14 mouse cellular contexts compared by ENCODE assay signal in the genomic region with DNA sequence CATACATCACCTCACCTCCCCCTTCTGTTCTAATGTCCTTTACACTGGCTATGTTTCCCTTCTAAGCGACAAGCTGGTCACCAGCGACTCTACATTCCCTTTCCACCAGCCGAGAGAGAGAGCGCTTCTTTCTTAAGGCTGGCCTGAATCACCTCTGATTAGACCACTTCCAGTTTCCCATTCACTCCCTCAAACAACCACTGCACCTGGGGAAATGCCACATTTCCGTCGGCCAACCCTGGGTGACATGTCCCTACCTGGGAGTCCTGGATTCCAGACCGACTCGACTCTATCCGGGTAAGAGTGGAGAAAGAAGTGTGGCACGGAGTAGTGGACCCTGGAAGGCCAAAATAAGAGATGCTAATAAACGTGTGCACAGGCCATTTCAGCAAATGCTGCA.
DNase-seq lines count a peak whose midpoint lies in the region; TF ChIP-seq lines count a peak whose summit lies in the region.
"Had no signal": no experiment of that assay in that cellular context is flagged by ENCODE, and none has a peak within 500 bp of the region (broad histone marks: within the 10 kb centered on the region; RNA-seq: fewer than 3 reads in every experiment).

No protein-coding gene starts in this region.

- no peak for TF ChIP-seq CTCF in cerebellum, adult 2 months (IDR thresholded peaks at IDR 0.05; ENCODE audit: borderline replicate concordance, insufficient read depth, low read depth, low read length)
- no peak for TF ChIP-seq CTCF in layer of hippocampus, adult 2 months (conservative IDR thresholded peaks at IDR 0.05)

- H3K4me1 ChIP-seq in cerebellum, adult 2 months (ENCODE audit: control insufficient read depth, insufficient read depth, low read length), result peaks cover 55% of the 10 kb centered on the region

- no peak overlapping the region for H3K4me3 ChIP-seq in cerebellum, adult 2 months (replicated peaks; ENCODE audit: insufficient read depth, low read depth, low read length)
- H3K4me3 ChIP-seq in layer of hippocampus, adult 2 months, result no peak overlapping the region
- H3K4me3 ChIP-seq: embryonic facial prominence, embryonic 13.5 days; embryonic facial prominence, embryonic 15.5 days; erythroblast, embryonic 14.5 days; forebrain, embryonic 10.5 days; forebrain, embryonic 12.5 days had no signal

- peak overlapping the region; percentile 87 for H3K27ac ChIP-seq in cerebellum, adult 2 months (ENCODE audit: insufficient read depth, low read length)
- H3K27ac ChIP-seq in layer of hippocampus, adult 2 months, result peak overlapping the region; percentile 84
- H3K27ac ChIP-seq: embryonic facial prominence, embryonic 13.5 days; embryonic facial prominence, embryonic 15.5 days; forebrain, embryonic 10.5 days; forebrain, embryonic 12.5 days had no signal

- WGBS in cerebellum, adult 2 months, result 77% methylated on average over 11 of the region's 11 CpGs

- TF ChIP-seq POLR2A in cerebellum, adult 2 months (IDR thresholded peaks at IDR 0.05; ENCODE audit: borderline replicate concordance, insufficient read depth, low read length), result no peak

- no peaks in the 10 kb centered on the region for H3K27me3 ChIP-seq in cerebellum, adult 2 months (ENCODE audit: control insufficient read depth, insufficient read depth, low read length)

- peak in 1 of 2 experiments; percentile 34 for DNase-seq in cerebellum, adult 2 months
- DNase-seq in cerebellum, adult 9-10 months, result no peak
- DNase-seq in cerebellum, postnatal 14 days, result peak; percentile 44 to 48
- no peak for DNase-seq in cerebellum, adult 11 months
- no peak for DNase-seq in layer of hippocampus, adult 2 months (ENCODE audit: low spot score in 2 of 2)
- DNase-seq in layer of hippocampus, adult 11-12 months (ENCODE audit: low spot score), result no peak
- DNase-seq: adrenal gland, adult 2 months; adrenal gland, postnatal 10 days; embryo, embryonic 11 days had no signal

Comparison
In these comparisons a context has a peak if more than half of its experiments do, and no peak if none do; other contexts are left out.
1. DNase-seq: peak in cerebellum, postnatal 14 days (2 of 2); none in cerebellum, adult 9-10 months (single experiment), cerebellum, adult 11 months (single experiment), layer of hippocampus, adult 2 months (0 of 2) and layer of hippocampus, adult 11-12 months (single experiment).